Mouse (Mus musculus) heart, embryonic 12.5 days (tissue): ENCODE measurements around the gene Tmcc1. TPM values are rescaled to one million over a fixed set of nuclear protein-coding genes. Genes with fewer than 3 reads are reported as not detected.
"Not testable (repeated sequence)": the region's sequence is repeated elsewhere in the genome, so short reads cannot be mapped to it uniquely, and the experiment has no call there.

Experiments
- ATAC-seq: fragments of 200-750 bp; cut with Nextera tagmentation; 2 replicates; pipeline ENCODE4 v1.8.0; 2017; ENCODE audit warnings: moderate TSS enrichment, moderate library complexity; ENCODE audit not compliant: insufficient number of reproducible peaks, low FRiP score
- H3K27ac ChIP-seq: fragments of 300-500 bp; sonication (generic); 2 replicates; pipeline ENCODE4 v1.5.1; 2016; ENCODE audit warnings: mild to moderate bottlenecking, moderate library complexity; ENCODE audit not compliant: poor library complexity, severe bottlenecking
- H3K27me3 ChIP-seq: fragments of 300-500 bp; sonication (generic); replicated peaks from 2 replicates; pipeline ENCODE4 v1.6.1; 2016; ENCODE audit warnings: mild to moderate bottlenecking, moderate library complexity
- H3K36me3 ChIP-seq: fragments of 300-500 bp; sonication (generic); 2 replicates; pipeline ENCODE4 v1.6.1; 2016; ENCODE audit warnings: mild to moderate bottlenecking, moderate library complexity
- H3K4me1 ChIP-seq: fragments of 300-500 bp; sonication (generic); replicated peaks from 2 replicates; pipeline ENCODE4 v1.6.1; 2016; ENCODE audit warnings: mild to moderate bottlenecking
- H3K4me2 ChIP-seq: fragments of 300-500 bp; sonication (generic); 2 replicates; pipeline ENCODE4 v1.6.1; 2016; ENCODE audit warnings: mild to moderate bottlenecking, moderate library complexity
- H3K4me3 ChIP-seq: fragments of 300-500 bp; sonication (generic); 2 replicates; pipeline ENCODE4 v1.5.1; 2016; ENCODE audit warnings: mild to moderate bottlenecking
- H3K9ac ChIP-seq: fragments of 300-500 bp; sonication (generic); 2 replicates; pipeline ENCODE4 v1.6.1; 2016; ENCODE audit warnings: mild to moderate bottlenecking, moderate library complexity
- H3K9me3 ChIP-seq: fragments of 300-500 bp; sonication (generic); replicated peaks from 2 replicates; pipeline ENCODE4 v1.6.1; 2016; ENCODE audit warnings: mild to moderate bottlenecking, moderate library complexity
- WGBS: fragments of 180-500 bp; shearing (Covaris S2); methylation state at CpG from one replicate; pipeline ENCODE4 v1.1.7; 2016; 5-methylcytosine and 5-hydroxymethylcytosine counted together
- polyA plus RNA-seq: library from polyadenylated mRNA; unstranded; fragments of >200 nt; fragmentation: Nextera tagmentation; extraction: Ambion mirVana; gene quantifications from 2 replicates; pipeline ENCODE4 v1.2.1, GENCODE M21; 2016

The Tmcc1 gene
- polyA plus RNA-seq, 1 experiment from 2014 or later: 11.0 TPM

- peak; percentile 45; the same call in 1 of the 2 replicates for ATAC-seq
- Histone ChIP-seq H3K27me3 (no peaks in the 10 kb centered on the region), H3K4me3 (no peak overlapping the region), H3K27ac (peak overlapping the region; percentile 88), H3K9me3 (no peaks in the 10 kb centered on the region), H3K4me2 (peak overlapping the region; percentile 22), H3K4me1 (peaks cover 49% of the 10 kb centered on the region), H3K9ac (no peak overlapping the region), H3K36me3 (no peaks in the 10 kb centered on the region)
- WGBS: 53% methylated on average over 4 of the region's 4 CpGs
Observed at GRCm38 (mm10) chr6:116073610-116074009, 119.7 kb downstream of the Tmcc1 start.

GRCm38 (mm10) chr6:116072746-116073261, 120.5 kb downstream of the Tmcc1 start:
- peak overlapping the region; percentile 31; the same call in 1 of the 2 replicates for H3K9ac ChIP-seq
- 16% methylated on average over 8 of the region's 8 CpGs for WGBS
- ATAC-seq: peak; percentile 60; the same call in 1 of the 2 replicates
- H3K9me3 ChIP-seq: no peaks in the 10 kb centered on the region
- H3K4me1 ChIP-seq: peaks cover 47% of the 10 kb centered on the region
- H3K27me3 ChIP-seq: no peaks in the 10 kb centered on the region
- no peaks in the 10 kb centered on the region for H3K36me3 ChIP-seq
- H3K4me3 ChIP-seq: peak overlapping the region; percentile 26; the same call in 1 of the 2 replicates
- H3K4me2 ChIP-seq: peak overlapping the region; percentile 53
- H3K27ac ChIP-seq: peak overlapping the region; percentile 88

GRCm38 (mm10) chr6:116072221-116072745, 121.0 kb downstream of the Tmcc1 start:
- 32% methylated on average over 6 of the region's 6 CpGs for WGBS
- H3K9me3 ChIP-seq: no peaks in the 10 kb centered on the region
- H3K36me3 ChIP-seq: no peaks in the 10 kb centered on the region
- H3K4me1 ChIP-seq: peaks cover 46% of the 10 kb centered on the region
- no peaks in the 10 kb centered on the region for H3K27me3 ChIP-seq
- peak overlapping the region; percentile 88 for H3K27ac ChIP-seq
- peak overlapping the region; percentile 53 for H3K4me2 ChIP-seq
- peak overlapping the region; percentile 26; the same call in 1 of the 2 replicates for H3K4me3 ChIP-seq
- H3K9ac ChIP-seq: 0 out of 2 replicates have a peak overlapping the region, but pooled peaks have one; percentile 31
- no peak for ATAC-seq

- ATAC-seq: no peak
- no peak overlapping the region for H3K4me2 ChIP-seq
- H3K27me3 ChIP-seq: no peaks in the 10 kb centered on the region
- H3K9me3 ChIP-seq: no peaks in the 10 kb centered on the region
- no peak overlapping the region for H3K4me3 ChIP-seq
- H3K36me3 ChIP-seq: no peaks in the 10 kb centered on the region
- no peak overlapping the region for H3K9ac ChIP-seq
- peak overlapping the region; percentile 20 for H3K27ac ChIP-seq
- peaks cover 46% of the 10 kb centered on the region for H3K4me1 ChIP-seq
- 76% methylated on average over 2 of the region's 2 CpGs for WGBS
Observed at GRCm38 (mm10) chr6:116071781-116072180, 121.5 kb downstream of the Tmcc1 start.

GRCm38 (mm10) chr6:116070558-116070957, 122.7 kb downstream of the Tmcc1 start:
- WGBS: 84% methylated on average over 3 of the region's 3 CpGs
- H3K9me3 ChIP-seq: no peaks in the 10 kb centered on the region
- no peak overlapping the region for H3K4me2 ChIP-seq
- peaks cover 40% of the 10 kb centered on the region for H3K4me1 ChIP-seq
- no peak overlapping the region for H3K4me3 ChIP-seq
- no peaks in the 10 kb centered on the region for H3K27me3 ChIP-seq
- no peak overlapping the region for H3K9ac ChIP-seq
- ATAC-seq: no peak
- H3K27ac ChIP-seq: no peak overlapping the region
- no peaks in the 10 kb centered on the region for H3K36me3 ChIP-seq

- Histone ChIP-seq H3K27ac (no peak overlapping the region), H3K4me3 (no peak overlapping the region), H3K4me2 (no peak overlapping the region), H3K9ac (no peak overlapping the region), H3K27me3 (no peaks in the 10 kb centered on the region), H3K9me3 (no peaks in the 10 kb centered on the region), H3K36me3 (no peaks in the 10 kb centered on the region), H3K4me1 (peaks cover 11% of the 10 kb centered on the region)
- ATAC-seq: no peak
- WGBS: 89% methylated on average over 1 of the region's 1 CpGs
Observed at GRCm38 (mm10) chr6:116063516-116063915, 129.8 kb downstream of the Tmcc1 start.

- not testable (repeated sequence) for H3K27me3 ChIP-seq, H3K36me3 ChIP-seq, H3K9ac ChIP-seq, H3K4me3 ChIP-seq, ATAC-seq, H3K9me3 ChIP-seq, H3K4me2 ChIP-seq, H3K27ac ChIP-seq
- peaks cover 24% of the 10 kb centered on the region for H3K4me1 ChIP-seq
Observed at GRCm38 (mm10) chr6:116059542-116059941, 133.7 kb downstream of the Tmcc1 start.

GRCm38 (mm10) chr6:116058541-116059300, 134.6 kb downstream of the Tmcc1 start:
- peak overlapping the region; percentile 64 for H3K27ac ChIP-seq
- no peaks in the 10 kb centered on the region for H3K36me3 ChIP-seq
- ATAC-seq: no peak
- 57% methylated on average over 3 of the region's 3 CpGs for WGBS
- no peak overlapping the region for H3K4me2 ChIP-seq
- H3K9ac ChIP-seq: no peak overlapping the region
- H3K4me3 ChIP-seq: no peak overlapping the region
- H3K27me3 ChIP-seq: no peaks in the 10 kb centered on the region
- H3K4me1 ChIP-seq: peaks cover 24% of the 10 kb centered on the region
- no peaks in the 10 kb centered on the region for H3K9me3 ChIP-seq

- no peaks in the 10 kb centered on the region for H3K36me3 ChIP-seq
- WGBS: 48% methylated on average over 13 of the region's 13 CpGs
- no peak overlapping the region; the same call in 1 of the 2 replicates for H3K4me2 ChIP-seq
- no peaks in the 10 kb centered on the region for H3K9me3 ChIP-seq
- H3K27me3 ChIP-seq: no peaks in the 10 kb centered on the region
- no peak overlapping the region for H3K4me3 ChIP-seq
- no peak overlapping the region for H3K27ac ChIP-seq
- H3K4me1 ChIP-seq: peaks cover 29% of the 10 kb centered on the region
- no peak overlapping the region for H3K9ac ChIP-seq
- ATAC-seq: no peak
Observed at GRCm38 (mm10) chr6:116056676-116057264, 136.5 kb downstream of the Tmcc1 start.

GRCm38 (mm10) chr6:116055766-116056165, 137.5 kb downstream of the Tmcc1 start:
- peaks cover 29% of the 10 kb centered on the region for H3K4me1 ChIP-seq
- ATAC-seq: no peak
- no peaks in the 10 kb centered on the region for H3K36me3 ChIP-seq
- no peaks in the 10 kb centered on the region for H3K9me3 ChIP-seq
- no peak overlapping the region for H3K27ac ChIP-seq
- H3K4me3 ChIP-seq: no peak overlapping the region
- H3K4me2 ChIP-seq: no peak overlapping the region
- 91% methylated on average over 2 of the region's 2 CpGs for WGBS
- no peak overlapping the region for H3K9ac ChIP-seq
- no peaks in the 10 kb centered on the region for H3K27me3 ChIP-seq

GRCm38 (mm10) chr6:116055001-116055471, 138.2 kb downstream of the Tmcc1 start:
- ATAC-seq: no peak
- no peaks in the 10 kb centered on the region for H3K27me3 ChIP-seq
- no peak overlapping the region for H3K4me2 ChIP-seq
- WGBS: 84% methylated on average over 1 of the region's 1 CpGs
- peaks cover 31% of the 10 kb centered on the region for H3K4me1 ChIP-seq
- H3K36me3 ChIP-seq: no peaks in the 10 kb centered on the region
- H3K9ac ChIP-seq: no peak overlapping the region
- no peak overlapping the region for H3K27ac ChIP-seq
- no peaks in the 10 kb centered on the region for H3K9me3 ChIP-seq
- no peak overlapping the region for H3K4me3 ChIP-seq
